Mouse (Mus musculus) heart, embryonic 14.5 days (tissue): Measurements from ENCODE around the gene Ccdc83. TPM values are rescaled to one million over a fixed set of nuclear protein-coding genes. Genes with fewer than 3 reads are reported as not detected.
"Not testable (repeated sequence)": the region's sequence is repeated elsewhere in the genome, so short reads cannot be mapped to it uniquely, and the experiment has no call there.

Experiments used
- ATAC-seq: fragments of 200-750 bp; cut with Nextera tagmentation; 2 replicates; pipeline ENCODE4 v1.8.0; 2017; ENCODE audit warnings: low read depth, moderate TSS enrichment; ENCODE audit not compliant: insufficient number of reproducible peaks, insufficient read depth, low FRiP score
- H3K27ac ChIP-seq, 2 experiments: fragments of 200-500 bp in 1 of 2; fragments of 300-500 bp in 1 of 2; sonication (generic) in 1 of 2; replicated peaks in 1 of 2; 2 replicates each; pipeline ENCODE4 v1.5.1; 2012 to 2014; ENCODE audit warnings: low read depth in 2 of 2, low read length in 2 of 2, control low read depth in 1 of 2, mild to moderate bottlenecking in 1 of 2, mixed read lengths in 1 of 2; ENCODE audit not compliant: control insufficient read depth in 1 of 2, insufficient read depth in 1 of 2
- H3K27me3 ChIP-seq: fragments of 300-500 bp; sonication (generic); 2 replicates; pipeline ENCODE4 v1.6.1; 2014; ENCODE audit warnings: mild to moderate bottlenecking, low read length, control low read depth; ENCODE audit not compliant: control insufficient read depth, insufficient read depth
- H3K36me3 ChIP-seq: fragments of 300-500 bp; sonication (generic); 2 replicates; pipeline ENCODE4 v1.6.1; 2014; ENCODE audit warnings: mild to moderate bottlenecking, control low read depth, low read length, mixed read lengths; ENCODE audit not compliant: control insufficient read depth, insufficient read depth
- H3K4me1 ChIP-seq, 2 experiments: fragments of 200-500 bp in 1 of 2; fragments of 300-500 bp in 1 of 2; sonication (generic) in 1 of 2; 2 replicates each; pipeline ENCODE4 v1.6.1; 2012 to 2014; ENCODE audit warnings: low read length in 2 of 2, control low read depth in 1 of 2, mixed read lengths in 1 of 2; ENCODE audit not compliant: control insufficient read depth in 2 of 2, insufficient read depth in 2 of 2
- H3K4me2 ChIP-seq: fragments of 300-500 bp; sonication (generic); 2 replicates; pipeline ENCODE4 v1.6.1; 2014; ENCODE audit warnings: mild to moderate bottlenecking, low read length
- H3K4me3 ChIP-seq, 2 experiments: fragments of 200-500 bp in 1 of 2; fragments of 300-500 bp in 1 of 2; sonication (generic) in 1 of 2; 2 replicates each; pipeline ENCODE4 v1.5.1; 2012 to 2014; ENCODE audit warnings: low read length in 2 of 2, mild to moderate bottlenecking in 2 of 2, control low read depth in 1 of 2, low read depth in 1 of 2, moderate library complexity in 1 of 2; ENCODE audit not compliant: control insufficient read depth in 1 of 2, insufficient read depth in 1 of 2
- H3K9ac ChIP-seq: fragments of 300-500 bp; sonication (generic); 2 replicates; pipeline ENCODE4 v1.6.1; 2014; ENCODE audit warnings: mild to moderate bottlenecking, low read length
- H3K9me3 ChIP-seq: fragments of 300-500 bp; sonication (generic); 2 replicates; pipeline ENCODE4 v1.6.1; 2016; ENCODE audit warnings: low read length, control low read depth; ENCODE audit not compliant: control insufficient read depth
- WGBS: fragments of 180-500 bp; shearing (Covaris S2); extraction: QIAGEN DNeasy Blood & Tissue Kit; methylation state at CpG from one replicate; pipeline ENCODE4 v1.1.7; 2014; 5-methylcytosine and 5-hydroxymethylcytosine counted together
- polyA plus RNA-seq: library from polyadenylated mRNA; unstranded; fragments of >200 nt; fragmentation: Nextera tagmentation; extraction: Ambion mirVana; gene quantifications from 2 replicates; pipeline ENCODE4 v1.2.1, GENCODE M21; 2014

Gene Ccdc83
- polyA plus RNA-seq, 1 experiment from 2014 or later, result not detected

DNA sequence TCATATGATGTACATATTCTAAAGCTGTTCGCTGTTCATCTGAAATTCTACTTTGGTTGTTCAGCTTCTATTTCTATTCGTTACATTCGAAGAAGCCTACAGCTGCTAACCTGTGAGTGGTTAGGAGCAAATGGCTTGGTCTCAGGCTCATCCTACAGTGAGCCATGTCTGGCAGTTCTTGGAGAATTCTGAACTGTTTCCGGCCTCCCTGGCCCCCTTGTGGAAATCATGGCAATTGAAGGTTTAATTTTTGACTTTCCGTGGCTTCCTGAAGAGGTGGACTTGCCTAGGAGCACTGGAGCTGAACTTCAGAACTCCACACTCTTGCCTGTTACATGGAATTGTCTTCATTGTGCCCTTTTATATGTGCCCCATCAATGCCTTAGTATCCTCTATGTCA is 12.6 kb downstream of the Ccdc83 start:
- Histone ChIP-seq H3K9ac (no peak overlapping the region), H3K27me3 (no peaks in the 10 kb centered on the region), H3K9me3 (no peaks in the 10 kb centered on the region), H3K4me1 (no peaks in the 10 kb centered on the region), H3K4me2 (no peak overlapping the region), H3K27ac (no peak overlapping the region), H3K36me3 (no peaks in the 10 kb centered on the region), H3K4me3 (no peak overlapping the region)
- no peak for ATAC-seq
- 71% methylated on average over 5 of the region's 5 CpGs for WGBS

- no peak for ATAC-seq
- Histone ChIP-seq H3K4me1 (no peaks in the 10 kb centered on the region), H3K4me3 (no peak overlapping the region), H3K36me3 (no peaks in the 10 kb centered on the region), H3K27me3 (no peaks in the 10 kb centered on the region), H3K4me2 (no peak overlapping the region), H3K27ac (no peak overlapping the region), H3K9me3 (no peaks in the 10 kb centered on the region), H3K9ac (no peak overlapping the region)
- WGBS, result 61% methylated on average over 5 of the region's 5 CpGs
Measured at GRCm38 (mm10) chr7:90243643-90244042, 21.9 kb downstream of the Ccdc83 start.

GRCm38 (mm10) chr7:90243151-90243550 is 22.4 kb downstream of the Ccdc83 start:
- no peak for ATAC-seq

GRCm38 (mm10) chr7:90236289-90236905 is 29.2 kb downstream of the Ccdc83 start:
- Histone ChIP-seq H3K9me3 (no peaks in the 10 kb centered on the region), H3K27ac (no peak overlapping the region), H3K4me1 (no peaks in the 10 kb centered on the region; a peak in 1 of 4 replicates), H3K36me3 (no peaks in the 10 kb centered on the region), H3K4me2 (no peak overlapping the region), H3K4me3 (no peak overlapping the region), H3K27me3 (no peaks in the 10 kb centered on the region), H3K9ac (no peak overlapping the region)
- WGBS, result 67% methylated on average over 4 of the region's 4 CpGs
- ATAC-seq, result no peak

More at GRCm38 (mm10) chr7:90243151-90243550, 22.4 kb downstream of the Ccdc83 start:
- Histone ChIP-seq H3K27me3 (no peaks in the 10 kb centered on the region), H3K4me1 (no peaks in the 10 kb centered on the region), H3K4me3 (no peak overlapping the region), H3K36me3 (no peaks in the 10 kb centered on the region), H3K9me3 (no peaks in the 10 kb centered on the region), H3K27ac (no peak overlapping the region), H3K4me2 (no peak overlapping the region), H3K9ac (no peak overlapping the region)
- WGBS, result 84% methylated on average over 6 of the region's 6 CpGs

- Histone ChIP-seq H3K27me3 (no peaks in the 10 kb centered on the region), H3K4me1 (no peaks in the 10 kb centered on the region; a peak in 1 of 4 replicates), H3K9me3 (no peaks in the 10 kb centered on the region), H3K36me3 (no peaks in the 10 kb centered on the region), H3K4me2 (no peak overlapping the region), H3K4me3 (no peak overlapping the region), H3K27ac (peak overlapping the region; percentile 40 to 59; a peak in 3 of 4 replicates), H3K9ac (no peak overlapping the region)
- ATAC-seq, result no peak
- 51% methylated on average over 4 of the region's 4 CpGs for WGBS
Measured at GRCm38 (mm10) chr7:90233921-90234320, 31.7 kb downstream of the Ccdc83 start.

DNA sequence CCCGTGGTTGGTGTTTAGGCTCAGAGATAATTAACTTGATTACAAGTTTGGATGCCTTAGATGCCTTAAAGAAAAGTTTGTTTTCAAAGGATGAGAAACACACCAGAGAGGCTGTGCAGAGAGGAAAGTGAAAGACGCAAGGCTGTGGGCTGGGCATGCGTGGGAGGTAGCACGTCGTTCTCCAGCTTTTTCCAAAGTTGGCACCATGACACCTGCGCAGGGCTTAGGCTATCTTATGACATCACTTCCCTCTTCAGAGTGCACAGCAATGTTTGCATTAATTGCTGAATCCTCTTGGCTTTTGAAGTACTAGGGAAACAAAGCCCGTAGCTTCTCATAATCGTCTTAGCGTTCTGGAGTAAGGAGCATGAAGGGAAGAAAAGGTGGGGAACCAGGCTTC is 34.1 kb downstream of the Ccdc83 start:
- Histone ChIP-seq H3K4me1 (no peaks in the 10 kb centered on the region; a peak in 1 of 4 replicates), H3K4me3 (no peak overlapping the region), H3K4me2 (no peak overlapping the region), H3K36me3 (no peaks in the 10 kb centered on the region), H3K9ac (no peak overlapping the region), H3K9me3 (no peaks in the 10 kb centered on the region), H3K27ac (no peak overlapping the region), H3K27me3 (no peaks in the 10 kb centered on the region)
- no peak for ATAC-seq
- WGBS, result 69% methylated on average over 9 of the region's 9 CpGs

GRCm38 (mm10) chr7:90228884-90229283 is 36.7 kb downstream of the Ccdc83 start:
- H3K9me3 ChIP-seq, H3K9ac ChIP-seq, H3K4me3 ChIP-seq, H3K27ac ChIP-seq, H3K36me3 ChIP-seq, H3K27me3 ChIP-seq, ATAC-seq, H3K4me2 ChIP-seq, H3K4me1 ChIP-seq: not testable (repeated sequence)

DNA sequence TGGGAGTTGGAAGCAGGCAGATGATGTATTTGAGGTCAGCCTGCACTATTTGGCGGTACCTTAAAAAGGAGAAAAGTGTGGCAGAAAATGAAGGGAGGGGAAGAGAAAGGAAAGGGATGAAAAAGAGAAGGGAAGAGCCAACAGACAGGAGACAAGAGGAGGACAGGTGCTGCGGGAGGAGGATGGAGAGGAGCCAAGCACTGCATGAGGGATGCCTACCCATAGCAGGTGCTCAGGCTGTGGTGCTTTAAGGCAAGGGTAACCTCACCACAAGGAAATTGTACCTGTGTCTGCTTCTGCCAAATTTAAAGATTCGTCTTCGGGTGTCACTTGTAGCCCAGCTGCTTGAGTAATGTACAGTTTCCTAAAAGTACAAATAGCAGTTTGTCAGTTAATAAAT is 37.5 kb downstream of the Ccdc83 start:
- WGBS, result 76% methylated on average over 4 of the region's 4 CpGs
- no peak overlapping the region for H3K4me2 ChIP-seq
- no peak overlapping the region for H3K27ac ChIP-seq
- ATAC-seq, result no peak
- no peaks in the 10 kb centered on the region for H3K27me3 ChIP-seq
- H3K36me3 ChIP-seq, result no peaks in the 10 kb centered on the region
- H3K4me3 ChIP-seq, result no peak overlapping the region
- no peak overlapping the region for H3K9ac ChIP-seq
- no peaks in the 10 kb centered on the region for H3K9me3 ChIP-seq
- H3K4me1 ChIP-seq, result no peaks in the 10 kb centered on the region
